Mouse (Mus musculus) neural tube, embryonic 10.5 days (tissue): Measurements from ENCODE around the gene Kpna1.
"Not testable (repeated sequence)": the region's sequence is repeated elsewhere in the genome, so short reads cannot be mapped to it uniquely, and the experiment has no call there.

Experiments used
- DNase-seq: peaks from one replicate; pipeline ENCODE4 v3.0.0-alpha.2; 2017; ENCODE audit warnings: low spot score; ENCODE audit errors: extremely low spot score

Gene Kpna1

GRCm38 (mm10) chr16:35987930-35988329, 9.4 kb downstream of the Kpna1 start:
- no peak for DNase-seq

- DNase-seq: no peak
Observed at GRCm38 (mm10) chr16:35992391-35992790, 13.8 kb downstream of the Kpna1 start.

GRCm38 (mm10) chr16:35993316-35993715, 14.8 kb downstream of the Kpna1 start:
- DNase-seq: no peak

GRCm38 (mm10) chr16:35998852-35999251, 20.3 kb downstream of the Kpna1 start:
- not testable (repeated sequence) for DNase-seq

GRCm38 (mm10) chr16:36008396-36008795, 29.8 kb downstream of the Kpna1 start:
- no peak for DNase-seq

GRCm38 (mm10) chr16:36016335-36016734, 37.8 kb downstream of the Kpna1 start:
- no peak for DNase-seq

- DNase-seq: not testable (repeated sequence)
Observed at GRCm38 (mm10) chr16:36028120-36028519, 49.6 kb downstream of the Kpna1 start.

- peak; percentile 77 for DNase-seq
Observed at GRCm38 (mm10) chr16:36040640-36041624, 62.4 kb downstream of the Kpna1 start, which contains the start of gene Wdr5b. Gene Wdr5b (plus strand): TSS chr16:36041190.

GRCm38 (mm10) chr16:36041625-36042020, 63.1 kb downstream of the Kpna1 start:
- no peak for DNase-seq

GRCm38 (mm10) chr16:36043073-36043472, 64.5 kb downstream of the Kpna1 start:
- no peak for DNase-seq

- no peak for DNase-seq
Observed at GRCm38 (mm10) chr16:36043964-36044363, 65.4 kb downstream of the Kpna1 start.

GRCm38 (mm10) chr16:36047538-36047937, 69.0 kb downstream of the Kpna1 start:
- DNase-seq: no peak

GRCm38 (mm10) chr16:36051491-36051890, 72.9 kb downstream of the Kpna1 start:
- no peak for DNase-seq

GRCm38 (mm10) chr16:36053524-36054275, 75.2 kb downstream of the Kpna1 start:
- no peak for DNase-seq

- DNase-seq: no peak
Observed at GRCm38 (mm10) chr16:36054920-36055319, 76.4 kb downstream of the Kpna1 start.

- no peak for DNase-seq
Observed at GRCm38 (mm10) chr16:36056416-36056815, 77.9 kb downstream of the Kpna1 start.

GRCm38 (mm10) chr16:36057933-36058475, 79.5 kb downstream of the Kpna1 start:
- DNase-seq: no peak

- DNase-seq: not testable (repeated sequence)
Observed at GRCm38 (mm10) chr16:36062534-36062933, 84.0 kb downstream of the Kpna1 start.

GRCm38 (mm10) chr16:36063315-36063714, 84.8 kb downstream of the Kpna1 start:
- no peak for DNase-seq

- no peak for DNase-seq
Observed at GRCm38 (mm10) chr16:36064904-36065303, 86.4 kb downstream of the Kpna1 start.

GRCm38 (mm10) chr16:36067694-36068093, 89.1 kb downstream of the Kpna1 start:
- no peak for DNase-seq

GRCm38 (mm10) chr16:36068356-36068755, 89.8 kb downstream of the Kpna1 start:
- no peak for DNase-seq
